Mouse (Mus musculus): ENCODE results near the gene Asic2.

The Asic2 gene

DNA sequence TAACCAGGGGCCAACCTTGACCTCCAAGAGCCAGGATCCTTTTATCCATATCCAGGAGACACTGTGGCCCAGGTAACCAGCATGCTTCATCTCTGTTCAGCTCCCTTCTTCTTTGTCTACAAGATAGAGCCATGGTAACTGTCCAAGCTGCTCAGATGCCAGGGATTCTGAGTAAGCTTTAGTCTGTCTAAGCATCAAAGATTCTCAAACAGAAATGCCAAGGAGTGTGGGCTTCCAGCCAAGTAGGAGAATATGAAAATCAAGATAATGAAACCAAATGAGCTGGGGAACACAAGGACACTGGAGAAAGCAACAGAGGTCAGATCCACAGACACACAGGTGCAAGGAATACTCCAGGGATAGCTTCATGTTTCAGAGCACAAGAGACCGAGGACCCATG is 153.4 kb downstream of the Asic2 start:
- no peak for TF ChIP-seq GATA4 (IDR thresholded peaks at IDR 0.05; ENCODE audit: insufficient replicate concordance, low read length)

GRCm38 (mm10) chr11:81806905-81807659 is 161.2 kb downstream of the Asic2 start:
- TF ChIP-seq GATA4 (IDR thresholded peaks at IDR 0.05; ENCODE audit: insufficient replicate concordance, low read length) = no peak

- TF ChIP-seq GATA4 (IDR thresholded peaks at IDR 0.05; ENCODE audit: insufficient replicate concordance, low read length) = no peak
Observed at GRCm38 (mm10) chr11:81803544-81803943, 164.7 kb downstream of the Asic2 start.

- no peak for TF ChIP-seq GATA4 (IDR thresholded peaks at IDR 0.05; ENCODE audit: insufficient replicate concordance, low read length)
Observed at GRCm38 (mm10) chr11:81802614-81803013, 165.6 kb downstream of the Asic2 start.

DNA sequence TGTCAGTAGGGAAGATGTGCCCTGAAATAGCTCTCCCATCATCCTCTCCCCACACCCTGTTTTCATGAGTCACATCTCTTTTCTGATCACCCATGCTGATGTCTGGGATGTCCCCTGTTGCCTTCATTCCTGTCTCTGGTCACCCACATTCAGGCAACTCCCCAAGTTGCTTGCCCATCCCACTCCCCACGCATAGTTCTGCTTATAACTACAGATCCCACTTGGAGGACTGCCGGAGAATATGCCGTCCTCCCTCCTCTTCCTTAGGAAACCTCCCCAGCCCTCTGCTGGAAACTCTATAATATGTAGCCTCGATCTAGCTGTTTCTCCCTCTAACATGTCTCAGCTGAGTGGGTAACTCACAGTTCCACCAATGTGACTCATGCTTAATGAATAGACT is 167.4 kb downstream of the Asic2 start:
- TF ChIP-seq GATA4 (IDR thresholded peaks at IDR 0.05; ENCODE audit: insufficient replicate concordance, low read length) = no peak

DNA sequence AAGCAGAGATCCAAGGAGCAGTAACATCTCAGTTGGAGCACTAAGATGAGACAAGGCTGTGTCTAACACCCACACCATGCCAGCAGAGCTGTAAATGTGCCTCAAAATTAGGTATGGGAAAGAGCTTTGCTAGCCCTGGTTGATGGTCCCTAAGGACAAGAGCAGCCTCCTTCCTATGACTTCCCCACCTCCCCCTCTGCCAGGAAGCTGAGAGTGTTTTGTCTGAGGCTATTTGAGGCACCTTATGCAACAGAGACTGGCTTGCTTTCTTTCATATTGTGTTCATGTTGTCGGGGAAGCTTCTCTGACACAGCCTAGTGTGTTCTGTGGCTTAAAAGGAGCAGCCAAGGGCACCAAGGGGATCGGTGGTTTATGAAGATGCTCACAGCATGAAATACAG is 174.7 kb downstream of the Asic2 start:
- no peak for TF ChIP-seq GATA4 (IDR thresholded peaks at IDR 0.05; ENCODE audit: insufficient replicate concordance, low read length)

DNA sequence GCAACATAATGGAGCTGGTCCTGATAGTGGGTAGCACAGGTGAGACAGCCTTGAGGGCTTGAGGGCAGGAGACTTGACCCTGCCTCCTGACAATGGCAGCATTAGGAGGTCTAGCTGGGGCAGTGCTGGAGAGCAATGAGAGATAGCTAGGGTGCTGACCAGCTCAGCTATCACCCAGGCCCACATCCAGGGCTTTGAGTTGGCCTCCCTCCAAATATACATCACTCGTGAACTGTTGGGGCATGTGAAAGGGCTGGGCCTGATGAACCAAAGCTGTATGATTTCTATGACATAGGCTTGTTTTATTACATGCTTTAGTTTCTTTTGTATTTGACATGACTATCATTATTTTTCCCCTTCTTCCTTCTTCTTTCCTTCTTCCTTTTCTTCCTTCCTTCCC is 176.7 kb downstream of the Asic2 start:
- TF ChIP-seq GATA4 (IDR thresholded peaks at IDR 0.05; ENCODE audit: insufficient replicate concordance, low read length) = no peak

GRCm38 (mm10) chr11:81780596-81780995 is 187.7 kb downstream of the Asic2 start:
- no peak for TF ChIP-seq GATA4 (IDR thresholded peaks at IDR 0.05; ENCODE audit: insufficient replicate concordance, low read length)

DNA sequence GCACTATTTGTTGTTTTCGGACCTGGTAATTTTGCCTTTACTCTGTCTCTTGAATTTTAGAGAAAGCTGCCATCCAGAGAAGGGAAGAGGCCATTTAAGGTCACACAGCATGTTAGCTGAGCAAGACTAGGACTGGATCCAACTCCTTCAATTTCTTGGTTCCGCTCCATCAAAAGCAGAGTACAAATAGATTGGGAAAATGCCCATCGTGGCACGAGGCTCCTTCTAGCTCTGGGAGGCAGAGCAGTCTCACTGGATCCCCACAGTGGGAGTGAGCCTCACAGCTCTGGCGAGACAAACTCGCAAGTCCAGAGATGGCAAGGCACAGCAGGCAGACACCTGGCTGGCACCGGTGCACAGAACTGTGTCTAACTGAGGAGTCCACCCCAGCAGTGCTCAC is 188.4 kb downstream of the Asic2 start:
- TF ChIP-seq GATA4 (IDR thresholded peaks at IDR 0.05; ENCODE audit: insufficient replicate concordance, low read length) = no peak

GRCm38 (mm10) chr11:81771195-81771895 is 196.9 kb downstream of the Asic2 start:
- no peak for TF ChIP-seq GATA4 (IDR thresholded peaks at IDR 0.05; ENCODE audit: insufficient replicate concordance, low read length)

DNA sequence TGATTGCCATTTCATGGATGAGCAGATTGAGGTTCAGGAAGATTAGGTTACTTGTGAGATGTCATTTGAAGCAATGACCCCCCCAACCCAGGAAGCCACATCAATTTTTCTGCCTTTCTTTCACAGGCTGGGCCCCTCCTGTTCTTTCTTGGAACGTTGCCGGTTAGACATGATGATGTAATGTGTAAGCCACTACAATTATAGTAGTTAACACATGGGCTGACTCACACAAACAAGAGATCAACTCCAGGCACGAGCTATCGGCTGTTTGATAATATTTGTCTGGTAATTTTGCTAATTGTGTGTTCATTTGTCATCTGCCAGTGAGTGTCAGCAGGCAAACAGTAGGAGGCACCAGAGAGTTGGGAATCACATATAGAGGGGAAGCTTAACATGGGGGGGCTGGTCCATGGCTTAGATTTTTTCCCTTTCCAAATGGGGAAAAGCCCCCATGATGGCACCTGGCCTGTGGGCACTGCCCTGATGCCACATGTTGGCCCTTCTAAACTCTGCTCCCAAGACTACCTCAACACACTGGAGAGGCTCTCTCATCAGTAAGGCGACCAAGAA is 198.5 kb downstream of the Asic2 start:
- TF ChIP-seq GATA4 (IDR thresholded peaks at IDR 0.05; ENCODE audit: insufficient replicate concordance, low read length) = no peak

DNA sequence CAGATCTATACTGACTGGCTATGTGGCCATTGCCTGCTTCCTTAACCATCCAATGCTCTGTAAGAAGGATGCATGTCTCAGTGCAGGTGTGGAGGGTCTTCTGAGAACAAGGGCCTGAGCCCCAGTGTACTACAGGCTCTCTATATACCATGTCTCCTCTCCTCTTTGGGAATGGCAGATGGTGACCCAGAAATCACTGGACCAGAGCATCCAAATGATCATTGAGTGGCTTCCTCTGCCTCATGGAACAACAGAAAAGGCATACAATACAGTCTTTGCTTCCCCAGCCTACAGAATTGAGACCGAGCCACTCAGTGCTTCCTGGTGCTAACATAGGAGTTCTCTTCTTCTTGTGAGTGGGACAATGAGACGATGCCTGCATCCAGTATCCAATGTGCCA is 200.0 kb downstream of the Asic2 start:
- no peak for TF ChIP-seq GATA4 (IDR thresholded peaks at IDR 0.05; ENCODE audit: insufficient replicate concordance, low read length)

DNA sequence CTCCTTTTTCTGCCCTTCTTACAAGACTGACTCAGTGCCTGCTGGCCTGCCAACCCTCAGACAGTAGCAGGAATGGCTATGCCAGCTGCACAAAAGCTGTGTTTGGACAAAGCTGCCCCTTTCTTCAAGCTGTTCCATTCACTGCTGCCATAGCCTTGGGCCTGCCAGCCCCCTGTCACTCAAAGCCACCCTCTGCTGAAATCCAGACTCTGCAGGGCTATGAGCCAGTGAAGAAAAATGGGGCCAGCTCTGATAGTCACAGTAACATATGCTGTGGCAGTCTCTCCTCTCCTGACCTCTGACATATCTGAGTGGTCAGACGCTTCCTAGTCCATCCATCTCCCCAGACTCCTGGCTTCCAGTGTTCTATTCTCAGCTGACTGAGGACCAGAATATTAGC is 200.5 kb downstream of the Asic2 start:
- no peak for TF ChIP-seq GATA4 (IDR thresholded peaks at IDR 0.05; ENCODE audit: insufficient replicate concordance, low read length)

GRCm38 (mm10) chr11:81765288-81765687 is 203.0 kb downstream of the Asic2 start:
- no peak for TF ChIP-seq GATA4 (IDR thresholded peaks at IDR 0.05; ENCODE audit: insufficient replicate concordance, low read length)

DNA sequence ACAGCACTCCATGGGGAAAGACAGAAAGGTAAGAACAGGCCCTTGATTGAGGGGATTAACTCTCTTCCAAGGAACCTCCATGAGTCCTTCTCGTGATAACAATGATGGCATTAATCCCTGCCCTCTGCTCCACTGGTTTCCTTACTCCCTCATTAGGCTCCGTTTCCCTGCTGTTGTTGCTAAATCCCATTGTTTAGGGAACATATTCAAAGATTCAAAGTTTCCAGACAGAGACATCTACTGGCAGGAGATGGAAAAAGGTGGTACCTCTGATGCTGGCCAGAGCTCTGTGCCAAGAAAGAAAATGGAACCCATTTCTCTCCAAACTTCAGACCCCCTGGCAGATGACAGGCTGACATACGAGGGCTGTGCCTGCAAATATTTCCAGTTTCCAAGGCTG is 203.5 kb downstream of the Asic2 start:
- no peak for TF ChIP-seq GATA4 (IDR thresholded peaks at IDR 0.05; ENCODE audit: insufficient replicate concordance, low read length)

GRCm38 (mm10) chr11:81757221-81757620 is 211.0 kb downstream of the Asic2 start:
- TF ChIP-seq GATA4 (IDR thresholded peaks at IDR 0.05; ENCODE audit: insufficient replicate concordance, low read length) = no peak
